Mouse (Mus musculus): Measurements from ENCODE around the gene Gm17428. TPM values are rescaled to one million over a fixed set of nuclear protein-coding genes. Genes with fewer than 3 reads are reported as not detected.

The Gm17428 gene
- polyA plus RNA-seq, 1 experiment from 2014 or later: not detected

DNA sequence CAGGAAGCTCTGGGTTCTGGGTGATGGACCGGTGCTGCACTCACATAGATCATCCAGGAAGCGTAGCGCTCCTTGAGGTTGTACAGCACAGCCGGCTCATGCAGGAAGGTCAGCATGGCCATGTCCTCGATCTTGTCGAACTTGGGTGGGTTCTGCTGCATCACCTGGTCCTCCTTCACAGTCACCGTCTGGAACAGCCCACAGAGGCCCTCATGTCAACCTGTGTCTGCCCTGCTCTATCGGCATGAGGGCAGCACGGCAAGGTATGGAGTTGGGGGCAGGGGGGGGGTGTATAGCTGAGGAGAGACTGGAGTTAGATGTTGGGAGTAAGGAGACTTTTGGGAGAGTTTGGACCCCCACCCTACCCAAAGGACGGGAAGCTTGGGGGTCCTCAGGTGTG is 15.5 kb downstream of the Gm17428 start:
- no peaks in the 10 kb centered on the region for H3K36me3 ChIP-seq (ENCODE audit: control insufficient read depth, insufficient read depth, low read length)
- ATAC-seq (replicated peaks; ENCODE audit: low FRiP score): no peak
- WGBS: 81% methylated on average over 10 of the region's 10 CpGs

DNA sequence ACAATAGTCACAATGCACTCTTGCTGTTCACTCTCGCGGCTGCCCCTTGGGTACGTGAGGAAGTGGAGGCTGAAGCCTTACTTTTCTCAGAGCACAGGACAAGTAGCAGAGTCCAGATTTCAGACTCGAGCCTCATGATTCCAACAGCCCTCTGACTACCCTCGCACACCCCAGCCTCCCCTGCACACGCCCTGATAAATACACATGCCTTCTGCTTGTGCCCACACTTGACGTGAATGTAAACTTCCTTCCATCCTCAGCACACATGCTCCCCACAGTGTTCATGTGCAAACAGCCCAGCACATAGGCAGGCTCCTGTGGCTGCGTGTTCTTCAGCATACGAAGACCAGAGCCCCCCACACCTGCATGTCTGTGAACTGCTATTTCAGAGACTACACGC is 16.9 kb downstream of the Gm17428 start:
- Histone ChIP-seq H3K27me3 (replicated peaks; ENCODE audit: control insufficient read depth, insufficient read depth, low read length) (no peaks in the 10 kb centered on the region; the same call in none of the 2 replicates), H3K4me2 (no peak overlapping the region), H3K4me1 (replicated peaks; ENCODE audit: control insufficient read depth, insufficient read depth, low read length) (no peaks in the 10 kb centered on the region; the same call in 1 of the 2 replicates), H3K9ac (ENCODE audit: low read depth, low read length) (no peak overlapping the region), H3K36me3 (ENCODE audit: control insufficient read depth, insufficient read depth, low read length) (no peaks in the 10 kb centered on the region), H3K9me3 (ENCODE audit: control insufficient read depth, low read length) (no peaks in the 10 kb centered on the region), H3K4me3 (ENCODE audit: low read depth, low read length) (no peak overlapping the region), H3K27ac (ENCODE audit: low read depth, low read length) (no peak overlapping the region)
- DNase-seq (ENCODE audit: low spot score) (no peak), ATAC-seq (replicated peaks; ENCODE audit: low FRiP score) (no peak)
- 62% methylated on average over 10 of the region's 10 CpGs for WGBS

More for the DNA sequence above, 15.5 kb downstream of the Gm17428 start:
- Histone ChIP-seq H3K27me3 (replicated peaks; ENCODE audit: control insufficient read depth, insufficient read depth, low read length) (no peaks in the 10 kb centered on the region; the same call in none of the 2 replicates), H3K9ac (ENCODE audit: low read depth, low read length) (no peak overlapping the region), H3K9me3 (ENCODE audit: control insufficient read depth, low read length) (no peaks in the 10 kb centered on the region), H3K4me3 (ENCODE audit: low read depth, low read length) (no peak overlapping the region), H3K27ac (ENCODE audit: low read depth, low read length) (no peak overlapping the region), H3K4me1 (replicated peaks; ENCODE audit: control insufficient read depth, insufficient read depth, low read length) (no peaks in the 10 kb centered on the region; the same call in 1 of the 2 replicates), H3K4me2 (no peak overlapping the region)
- no peak for DNase-seq (ENCODE audit: low spot score)

DNA sequence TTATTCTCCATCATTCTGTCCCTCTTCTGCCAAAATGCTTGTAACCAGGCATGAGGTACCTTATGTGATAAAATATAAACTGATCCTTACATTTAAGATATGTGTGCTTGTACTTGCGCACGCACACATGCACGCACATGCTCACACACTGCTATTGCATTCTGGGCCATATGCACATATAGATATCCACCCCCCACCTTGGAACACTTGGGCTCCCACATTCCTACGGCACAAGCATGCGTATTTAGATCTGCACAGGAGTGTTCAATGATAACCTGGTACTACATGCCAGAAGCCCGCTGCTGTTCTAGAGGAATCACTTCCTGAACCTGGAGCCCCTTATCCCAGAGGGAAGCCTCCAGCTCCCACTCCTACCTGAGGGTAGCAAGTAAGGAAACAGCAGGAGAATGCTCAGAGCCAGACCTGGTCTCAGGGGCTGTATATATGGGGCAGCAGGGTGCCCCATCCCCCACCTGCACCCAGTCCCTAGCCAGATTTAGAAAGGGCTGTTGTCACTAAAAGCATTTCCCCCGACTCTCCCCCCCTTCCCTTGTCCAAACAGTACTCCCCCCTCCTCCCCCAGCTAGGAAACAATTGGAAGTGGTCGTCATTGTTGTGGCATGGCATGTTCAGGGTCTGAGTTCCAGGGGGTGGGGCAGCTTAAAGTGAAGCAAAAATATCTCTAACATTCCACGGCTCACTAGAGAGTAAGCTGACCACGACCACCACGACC is 17.6 kb downstream of the Gm17428 start, which contains the start of gene Myh7:
Gene Myh7, minus strand, starts transcription at position 491 of the 733 bp plus-strand sequence.
- Histone ChIP-seq H3K4me2 (no peak within 1 kb of the TSS), H3K27ac (ENCODE audit: low read depth, low read length) (no peak within 1 kb of the TSS), H3K27me3 (replicated peaks; ENCODE audit: control insufficient read depth, insufficient read depth, low read length) (no peaks in the 10 kb centered on the region; the same call in none of the 2 replicates), H3K36me3 (ENCODE audit: control insufficient read depth, insufficient read depth, low read length) (no peaks in the 10 kb centered on the region), H3K4me3 (ENCODE audit: low read depth, low read length) (no peak within 1 kb of the TSS), H3K9me3 (ENCODE audit: control insufficient read depth, low read length) (no peaks in the 10 kb centered on the region), H3K9ac (ENCODE audit: low read depth, low read length) (no peak within 1 kb of the TSS), H3K4me1 (replicated peaks; ENCODE audit: control insufficient read depth, insufficient read depth, low read length) (no peaks in the 10 kb centered on the region; the same call in 1 of the 2 replicates)
- 56% methylated on average over 11 of the region's 11 CpGs for WGBS
- ATAC-seq (replicated peaks; ENCODE audit: low FRiP score) (no peak), DNase-seq (ENCODE audit: low spot score) (no peak)

DNA sequence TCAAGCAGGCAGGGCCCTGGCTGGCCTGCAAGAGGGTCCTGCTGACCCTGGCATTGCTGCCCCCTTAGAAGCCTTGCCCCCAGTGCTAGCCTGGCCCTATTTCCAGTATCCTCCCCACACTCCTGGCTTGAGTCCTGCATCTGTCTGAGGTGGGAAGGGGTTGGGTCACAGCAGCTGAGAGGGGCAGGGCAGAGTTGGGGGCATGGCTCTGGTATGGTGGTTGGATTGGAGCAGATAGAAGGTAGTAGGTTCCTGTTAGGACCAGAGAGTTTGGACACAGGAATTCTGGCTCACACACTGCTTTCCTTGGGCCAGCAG is 18.1 kb downstream of the Gm17428 start:
- Histone ChIP-seq H3K9ac (ENCODE audit: low read depth, low read length) (no peak overlapping the region), H3K4me3 (ENCODE audit: low read depth, low read length) (no peak overlapping the region), H3K27ac (ENCODE audit: low read depth, low read length) (no peak overlapping the region), H3K4me2 (no peak overlapping the region), H3K4me1 (replicated peaks; ENCODE audit: control insufficient read depth, insufficient read depth, low read length) (no peaks in the 10 kb centered on the region; the same call in 1 of the 2 replicates), H3K9me3 (ENCODE audit: control insufficient read depth, low read length) (no peaks in the 10 kb centered on the region), H3K36me3 (ENCODE audit: control insufficient read depth, insufficient read depth, low read length) (no peaks in the 10 kb centered on the region), H3K27me3 (replicated peaks; ENCODE audit: control insufficient read depth, insufficient read depth, low read length) (no peaks in the 10 kb centered on the region; the same call in none of the 2 replicates)
- ATAC-seq (replicated peaks; ENCODE audit: low FRiP score): no peak
- no peak for DNase-seq (ENCODE audit: low spot score)

DNA sequence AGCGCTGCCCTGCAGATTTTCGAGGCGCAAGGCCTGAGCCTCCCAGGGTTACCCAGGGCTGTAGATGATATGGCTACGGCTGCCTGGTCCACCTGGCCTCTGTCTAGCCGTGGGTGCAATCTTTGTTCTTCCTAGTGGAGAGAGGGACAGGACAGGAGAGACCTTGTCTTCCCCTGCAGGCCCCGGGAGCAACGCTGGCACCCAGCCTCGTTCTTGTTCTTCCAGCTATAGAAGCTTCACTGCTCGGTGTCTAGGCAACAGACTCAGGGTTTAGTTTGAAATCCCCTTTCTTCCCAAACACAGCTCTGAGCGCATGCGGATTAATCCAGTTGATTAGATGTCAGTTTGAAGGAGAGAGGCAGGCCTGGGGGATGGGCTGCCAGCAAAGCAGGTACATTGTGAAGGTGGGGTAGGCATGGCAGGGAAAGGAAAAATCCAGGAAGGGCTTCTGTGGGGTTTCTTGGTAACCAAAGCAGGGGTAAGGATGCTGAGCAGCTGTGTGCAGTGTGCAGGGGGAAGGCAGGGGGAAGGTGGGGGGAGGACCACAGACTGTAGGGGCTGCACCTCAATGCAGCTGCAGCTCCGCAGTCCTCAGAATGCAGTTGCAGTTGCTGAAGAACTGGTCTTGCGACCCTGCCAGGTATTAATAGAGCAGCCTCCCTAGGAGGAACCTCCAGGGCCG is 18.9 kb downstream of the Gm17428 start:
- Histone ChIP-seq H3K4me3 (ENCODE audit: low read depth, low read length) (no peak overlapping the region), H3K36me3 (ENCODE audit: control insufficient read depth, insufficient read depth, low read length) (no peaks in the 10 kb centered on the region), H3K27ac (ENCODE audit: low read depth, low read length) (no peak overlapping the region), H3K4me1 (replicated peaks; ENCODE audit: control insufficient read depth, insufficient read depth, low read length) (no peaks in the 10 kb centered on the region; the same call in 1 of the 2 replicates), H3K9me3 (ENCODE audit: control insufficient read depth, low read length) (no peaks in the 10 kb centered on the region), H3K4me2 (no peak overlapping the region), H3K27me3 (replicated peaks; ENCODE audit: control insufficient read depth, insufficient read depth, low read length) (no peaks in the 10 kb centered on the region; the same call in none of the 2 replicates), H3K9ac (ENCODE audit: low read depth, low read length) (no peak overlapping the region)
- ATAC-seq (replicated peaks; ENCODE audit: low FRiP score) (no peak), DNase-seq (ENCODE audit: low spot score) (no peak)
- 56% methylated on average over 14 of the region's 14 CpGs for WGBS

DNA sequence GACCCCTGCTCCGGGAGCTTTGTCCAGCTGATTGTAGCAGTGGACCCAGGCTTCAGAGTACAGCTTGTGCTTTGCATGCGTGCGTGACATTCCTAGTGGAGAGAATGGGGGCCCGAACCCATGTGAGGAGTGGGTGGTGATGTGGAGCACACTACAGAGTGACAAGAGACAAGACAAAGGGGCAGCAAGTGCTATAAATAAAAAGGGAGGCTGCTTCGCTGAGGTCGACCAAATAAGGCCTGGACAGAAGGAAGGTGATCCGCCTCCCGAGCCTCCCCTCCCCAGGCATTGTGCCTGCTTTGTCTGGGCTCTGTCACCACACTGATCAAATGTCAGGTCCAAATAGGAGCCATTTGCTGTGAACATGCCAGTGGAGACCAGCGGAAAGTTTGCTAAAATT is 20.1 kb downstream of the Gm17428 start:
- no peak overlapping the region for H3K4me2 ChIP-seq
- H3K27ac ChIP-seq (ENCODE audit: low read depth, low read length): no peak overlapping the region
- no peaks in the 10 kb centered on the region for H3K9me3 ChIP-seq (ENCODE audit: control insufficient read depth, low read length)
- no peaks in the 10 kb centered on the region; the same call in none of the 2 replicates for H3K27me3 ChIP-seq (replicated peaks; ENCODE audit: control insufficient read depth, insufficient read depth, low read length)
- no peaks in the 10 kb centered on the region for H3K36me3 ChIP-seq (ENCODE audit: control insufficient read depth, insufficient read depth, low read length)
- ATAC-seq (replicated peaks; ENCODE audit: low FRiP score) (no peak), DNase-seq (ENCODE audit: low spot score) (no peak)
- no peaks in the 10 kb centered on the region; the same call in 1 of the 2 replicates for H3K4me1 ChIP-seq (replicated peaks; ENCODE audit: control insufficient read depth, insufficient read depth, low read length)
- no peak overlapping the region for H3K4me3 ChIP-seq (ENCODE audit: low read depth, low read length)
- whole genome bisulfite sequencing: 69% methylated on average over 9 of the region's 9 CpGs
- H3K9ac ChIP-seq (ENCODE audit: low read depth, low read length): no peak overlapping the region

DNA sequence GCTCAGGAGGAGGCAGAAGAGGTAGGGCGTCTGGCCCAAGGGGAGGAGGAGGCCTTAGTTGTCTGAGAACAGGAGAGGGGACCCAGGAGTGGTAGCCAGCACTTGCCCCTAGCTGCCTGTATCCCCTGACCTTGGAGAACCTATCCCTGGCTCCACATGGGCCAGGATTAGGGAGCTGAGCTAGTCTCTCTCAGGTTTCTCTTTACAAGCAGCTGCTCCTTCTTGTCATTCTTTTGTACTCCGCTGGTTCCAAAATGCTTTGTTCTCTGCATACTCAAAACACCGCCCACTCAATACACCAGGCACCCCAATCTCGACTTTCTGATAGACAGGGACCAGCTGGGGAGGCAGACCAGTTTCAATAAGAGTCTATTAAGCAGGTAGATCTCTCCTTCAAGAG is 20.6 kb downstream of the Gm17428 start:
- Histone ChIP-seq H3K36me3 (ENCODE audit: control insufficient read depth, insufficient read depth, low read length) (no peaks in the 10 kb centered on the region), H3K4me3 (ENCODE audit: low read depth, low read length) (no peak overlapping the region), H3K4me2 (no peak overlapping the region), H3K9ac (ENCODE audit: low read depth, low read length) (no peak overlapping the region), H3K9me3 (ENCODE audit: control insufficient read depth, low read length) (no peaks in the 10 kb centered on the region), H3K4me1 (replicated peaks; ENCODE audit: control insufficient read depth, insufficient read depth, low read length) (no peaks in the 10 kb centered on the region; the same call in 1 of the 2 replicates), H3K27me3 (replicated peaks; ENCODE audit: control insufficient read depth, insufficient read depth, low read length) (no peaks in the 10 kb centered on the region; the same call in none of the 2 replicates), H3K27ac (ENCODE audit: low read depth, low read length) (no peak overlapping the region)
- 64% methylated on average over 4 of the region's 4 CpGs for WGBS
- ATAC-seq (replicated peaks; ENCODE audit: low FRiP score) (no peak), DNase-seq (ENCODE audit: low spot score) (no peak)

DNA sequence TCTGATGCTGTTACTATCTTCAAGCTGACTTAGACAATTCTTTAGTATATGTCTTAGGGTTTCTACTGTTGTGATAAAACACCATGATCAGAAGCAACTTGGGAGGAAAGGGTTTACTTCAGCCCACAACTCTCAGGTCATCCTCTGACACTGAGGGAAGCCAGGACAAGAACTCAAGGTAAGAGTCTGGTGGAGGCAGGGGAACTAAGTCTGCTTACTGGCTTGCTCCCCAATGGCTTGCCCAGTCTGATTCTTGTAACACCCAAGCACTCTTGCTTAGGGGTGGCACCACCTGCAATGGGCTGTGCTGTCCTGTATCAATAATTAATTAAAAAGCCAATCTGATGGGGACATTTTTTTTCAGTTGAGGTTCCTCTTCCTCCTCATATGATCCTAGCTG is 21.9 kb downstream of the Gm17428 start:
- H3K27me3 ChIP-seq (replicated peaks; ENCODE audit: control insufficient read depth, insufficient read depth, low read length): no peaks in the 10 kb centered on the region; the same call in none of the 2 replicates
- H3K4me3 ChIP-seq (ENCODE audit: low read depth, low read length): no peak overlapping the region
- peaks cover 4% of the 10 kb centered on the region for H3K4me1 ChIP-seq (replicated peaks; ENCODE audit: control insufficient read depth, insufficient read depth, low read length)
- DNase-seq (ENCODE audit: low spot score) (no peak), ATAC-seq (replicated peaks; ENCODE audit: low FRiP score) (no peak)
- no peaks in the 10 kb centered on the region for H3K9me3 ChIP-seq (ENCODE audit: control insufficient read depth, low read length)
- no peak overlapping the region for H3K9ac ChIP-seq (ENCODE audit: low read depth, low read length)
- H3K4me2 ChIP-seq: no peak overlapping the region
- H3K27ac ChIP-seq (ENCODE audit: low read depth, low read length): no peak overlapping the region
- H3K36me3 ChIP-seq (ENCODE audit: control insufficient read depth, insufficient read depth, low read length): no peaks in the 10 kb centered on the region

Measured in liver, embryonic 11.5 days (tissue).